Mouse (Mus musculus) heart, postnatal 25 days (tissue): ENCODE results near the gene Bsn. TPM values are rescaled to one million over a fixed set of nuclear protein-coding genes. Genes with fewer than 3 reads are reported as not detected.
A peak's percentile ranks its signal among the peaks of the same experiment; 100 is the strongest.

ENCODE experiments used
- DNase-seq: peaks from one replicate; pipeline ENCODE4 v3.0.0; 2022; ENCODE audit warnings: low spot score
- intact Hi-C: fragments of 180-260 bp; cut with DNase I; formaldehyde crosslinking; loops from one replicate; pipeline ENCODE4 v1.15.1; 2025
- total RNA-seq, 2 experiments: library from RNA; stranded (reverse); gene quantifications; 2 replicates each; pipeline ENCODE4 v1.2.3; 2021

Bsn gene
- total RNA-seq, 2 experiments from 2014 or later = 0.03 TPM

GRCm38 (mm10) chr9:108104766-108105548, 85.2 kb downstream of the Bsn start:
- no peak for DNase-seq
- intact Hi-C loops = no loop called here

- no peak for DNase-seq
These were observed 90.6 kb downstream of the Bsn start for GRCm38 (mm10) chr9:108099619-108100018.

GRCm38 (mm10) chr9:108095949-108096712, 94.1 kb downstream of the Bsn start:
- intact Hi-C loops = loop anchor here (2.0 kb wide), 3 partner anchors 39 to 189 kb away; no protein-coding TSS in a partner anchor
- no peak for DNase-seq

More at GRCm38 (mm10) chr9:108099619-108100018, 90.6 kb downstream of the Bsn start:
- intact Hi-C loops = no loop called here

- DNase-seq = no peak
- intact Hi-C loops = loop anchor here (2.0 kb wide), 1 partner anchor 105 kb away; no protein-coding TSS in a partner anchor
These were observed 94.7 kb downstream of the Bsn start for GRCm38 (mm10) chr9:108095518-108095917.

GRCm38 (mm10) chr9:108094998-108095411, 95.2 kb downstream of the Bsn start:
- intact Hi-C loops = loop anchor here (2.0 kb wide), 1 partner anchor 106 kb away; no protein-coding TSS in a partner anchor
- DNase-seq = no peak

GRCm38 (mm10) chr9:108094184-108094941, 95.8 kb downstream of the Bsn start, which contains the start of gene Apeh:
Apeh (minus strand) TSS chr9:108094606.
- DNase-seq = peak; percentile 91
- intact Hi-C loops = loop anchor here (2.0 kb wide), 1 partner anchor 106 kb away; no protein-coding TSS in a partner anchor

GRCm38 (mm10) chr9:108093586-108093985, 96.6 kb downstream of the Bsn start:
- no peak for DNase-seq
- intact Hi-C loops = no loop called here

- DNase-seq = no peak
- intact Hi-C loops = no loop called here
These were observed 99.5 kb downstream of the Bsn start for GRCm38 (mm10) chr9:108090611-108091120.

GRCm38 (mm10) chr9:108085261-108085660, 104.9 kb downstream of the Bsn start:
- DNase-seq = no peak
- intact Hi-C loops = no loop called here

- no peak for DNase-seq
- intact Hi-C loops = no loop called here
These were observed 106.6 kb downstream of the Bsn start for GRCm38 (mm10) chr9:108083561-108083960.

- intact Hi-C loops = no loop called here
- DNase-seq = no peak
These were observed 107.2 kb downstream of the Bsn start, which contains the start of gene Rnf123 for GRCm38 (mm10) chr9:108082988-108083431. Rnf123 (minus strand) TSS chr9:108083346.

- DNase-seq = no peak
- intact Hi-C loops = no loop called here
These were observed 107.6 kb downstream of the Bsn start for GRCm38 (mm10) chr9:108082549-108082948.

- intact Hi-C loops = no loop called here
- no peak for DNase-seq
These were observed 110.0 kb downstream of the Bsn start, which contains the start of gene Mst1 for GRCm38 (mm10) chr9:108080168-108080567. Mst1 (plus strand) TSS chr9:108080436.

GRCm38 (mm10) chr9:108073141-108073930, 116.8 kb downstream of the Bsn start:
- intact Hi-C loops = no loop called here
- no peak for DNase-seq

GRCm38 (mm10) chr9:108072481-108072924, 117.7 kb downstream of the Bsn start:
- intact Hi-C loops = no loop called here

GRCm38 (mm10) chr9:108071801-108072200, 118.4 kb downstream of the Bsn start:
- intact Hi-C loops = no loop called here
- no peak for DNase-seq

More at GRCm38 (mm10) chr9:108072481-108072924, 117.7 kb downstream of the Bsn start:
- DNase-seq = no peak

GRCm38 (mm10) chr9:108069529-108069928, 120.7 kb downstream of the Bsn start:
- DNase-seq = no peak
- intact Hi-C loops = no loop called here

- DNase-seq = no peak
- intact Hi-C loops = no loop called here
These were observed 121.2 kb downstream of the Bsn start for GRCm38 (mm10) chr9:108069007-108069406.

GRCm38 (mm10) chr9:108067900-108068299, 122.3 kb downstream of the Bsn start:
- intact Hi-C loops = loop anchor here (1.0 kb wide), 1 partner anchor 164 kb away; no protein-coding TSS in a partner anchor
- DNase-seq = peak; percentile 56
